Mouse (Mus musculus) R1 (cell line): ENCODE measurements around the gene Gsdme.

Source experiments
- DNase-seq: peaks from one replicate; pipeline ENCODE4 v3.0.0-alpha.2; 2018; ENCODE audit warnings: low read depth, low spot score

The Gsdme gene

GRCm38 (mm10) chr6:50187955-50188354, 75.7 kb downstream of the Gsdme start:
- no peak for DNase-seq

- DNase-seq: no peak
These were observed 83.5 kb downstream of the Gsdme start for GRCm38 (mm10) chr6:50180189-50180588.

- DNase-seq: no peak
These were observed 87.9 kb downstream of the Gsdme start for GRCm38 (mm10) chr6:50175736-50176135.

GRCm38 (mm10) chr6:50169771-50170170, 93.9 kb downstream of the Gsdme start:
- DNase-seq: no peak

- DNase-seq: peak; percentile 84
These were observed 94.8 kb downstream of the Gsdme start for GRCm38 (mm10) chr6:50168821-50169220.

GRCm38 (mm10) chr6:50163013-50163412, 100.6 kb downstream of the Gsdme start:
- DNase-seq: no peak

GRCm38 (mm10) chr6:50159842-50160241, 103.8 kb downstream of the Gsdme start:
- DNase-seq: no peak

- DNase-seq: no peak
These were observed 114.3 kb downstream of the Gsdme start for GRCm38 (mm10) chr6:50149378-50149777.

GRCm38 (mm10) chr6:50146158-50146557, 117.5 kb downstream of the Gsdme start:
- no peak for DNase-seq

GRCm38 (mm10) chr6:50139526-50139925, 124.1 kb downstream of the Gsdme start:
- no peak for DNase-seq
